Mouse (Mus musculus) liver, embryonic 16.5 days (tissue): Measurements from ENCODE around the gene Rnf208. TPM values are rescaled to one million over a fixed set of nuclear protein-coding genes. Genes with fewer than 3 reads are reported as not detected.

Experiments
- ATAC-seq: fragments of 200-750 bp; cut with Nextera tagmentation; 2 replicates; pipeline ENCODE4 v1.8.0; 2017; ENCODE audit warnings: low read depth, mild to moderate bottlenecking, moderate number of reproducible peaks, moderate library complexity
- H3K27ac ChIP-seq: fragments of 300-500 bp; sonication (generic); 2 replicates; pipeline ENCODE4 v1.5.1; 2014; ENCODE audit warnings: mild to moderate bottlenecking, low read length
- H3K27me3 ChIP-seq: fragments of 300-500 bp; sonication (generic); 2 replicates; pipeline ENCODE4 v1.6.1; 2014; ENCODE audit warnings: low read depth, low read length, mixed read lengths; ENCODE audit not compliant: control insufficient read depth, insufficient read depth
- H3K36me3 ChIP-seq: fragments of 300-500 bp; sonication (generic); 2 replicates; pipeline ENCODE4 v1.6.1; 2014; ENCODE audit warnings: mild to moderate bottlenecking; ENCODE audit not compliant: control insufficient read depth, insufficient read depth
- H3K4me1 ChIP-seq: fragments of 300-500 bp; sonication (generic); 2 replicates; pipeline ENCODE4 v1.6.1; 2014; ENCODE audit warnings: low read depth, low read length, mixed read lengths; ENCODE audit not compliant: control insufficient read depth
- H3K4me2 ChIP-seq: fragments of 300-500 bp; sonication (generic); 2 replicates; pipeline ENCODE4 v1.6.1; 2014; ENCODE audit warnings: low read depth, low read length, mixed read lengths
- H3K4me3 ChIP-seq: fragments of 300-500 bp; sonication (generic); 2 replicates; pipeline ENCODE4 v1.5.1; 2014; ENCODE audit warnings: low read depth, mild to moderate bottlenecking, low read length
- H3K9ac ChIP-seq: fragments of 300-500 bp; sonication (generic); 2 replicates; pipeline ENCODE4 v1.6.1; 2014; ENCODE audit warnings: low read depth, low read length
- H3K9me3 ChIP-seq: fragments of 300-500 bp; sonication (generic); replicated peaks from 2 replicates; pipeline ENCODE4 v1.6.1; 2016; ENCODE audit warnings: low read length; ENCODE audit not compliant: control insufficient read depth
- WGBS: fragments of 180-500 bp; shearing (Covaris S2); extraction: QIAGEN DNeasy Blood & Tissue Kit; methylation state at CpG from one replicate; pipeline ENCODE4 v1.1.7; 2014; ENCODE audit not compliant: insufficient replicate concordance; 5-methylcytosine and 5-hydroxymethylcytosine counted together
- polyA plus RNA-seq: library from polyadenylated mRNA; unstranded; fragments of >200 nt; fragmentation: Nextera tagmentation; extraction: Ambion mirVana; gene quantifications from 2 replicates; pipeline ENCODE4 v1.2.1, GENCODE M21; 2015

Gene Rnf208
- polyA plus RNA-seq, 1 experiment from 2014 or later: 0.77 TPM

GRCm38 (mm10) chr2:25228995-25229530 is 13.0 kb upstream of the Rnf208 start:
- ATAC-seq: no peak
- WGBS: 67% methylated on average over 6 of the region's 6 CpGs
- Histone ChIP-seq H3K9me3 (no peaks in the 10 kb centered on the region), H3K4me2 (peak overlapping the region; percentile 77), H3K27ac (no peak overlapping the region), H3K27me3 (no peaks in the 10 kb centered on the region; the same call in 1 of the 2 replicates), H3K4me3 (peak overlapping the region; percentile 54), H3K4me1 (peaks cover 17% of the 10 kb centered on the region), H3K36me3 (no peaks in the 10 kb centered on the region), H3K9ac (peak overlapping the region; percentile 37; the same call in 1 of the 2 replicates)

- Histone ChIP-seq H3K27me3 (no peaks in the 10 kb centered on the region; the same call in 1 of the 2 replicates), H3K4me3 (no peak overlapping the region), H3K9me3 (no peaks in the 10 kb centered on the region), H3K36me3 (no peaks in the 10 kb centered on the region), H3K4me1 (peaks cover 17% of the 10 kb centered on the region), H3K27ac (no peak overlapping the region), H3K4me2 (no peak overlapping the region), H3K9ac (no peak overlapping the region)
- no peak for ATAC-seq
- 64% methylated on average over 5 of the region's 5 CpGs for WGBS
These were observed 12.5 kb upstream of the Rnf208 start for GRCm38 (mm10) chr2:25229582-25229981.

GRCm38 (mm10) chr2:25230581-25230980 is 11.5 kb upstream of the Rnf208 start:
- no peaks in the 10 kb centered on the region for H3K9me3 ChIP-seq
- H3K36me3 ChIP-seq: no peaks in the 10 kb centered on the region
- no peak overlapping the region for H3K4me2 ChIP-seq
- H3K27me3 ChIP-seq: no peaks in the 10 kb centered on the region; the same call in 1 of the 2 replicates
- no peak overlapping the region for H3K4me3 ChIP-seq
- no peak overlapping the region for H3K27ac ChIP-seq
- H3K9ac ChIP-seq: no peak overlapping the region
- peaks cover 14% of the 10 kb centered on the region for H3K4me1 ChIP-seq
- no peak for ATAC-seq
- 78% methylated on average over 7 of the region's 7 CpGs for WGBS

- no peak overlapping the region for H3K27ac ChIP-seq
- H3K9ac ChIP-seq: no peak overlapping the region
- no peaks in the 10 kb centered on the region for H3K36me3 ChIP-seq
- H3K4me2 ChIP-seq: no peak overlapping the region
- no peaks in the 10 kb centered on the region for H3K9me3 ChIP-seq
- H3K27me3 ChIP-seq: no peaks in the 10 kb centered on the region; the same call in 1 of the 2 replicates
- peaks cover 10% of the 10 kb centered on the region for H3K4me1 ChIP-seq
- no peak for ATAC-seq
- 63% methylated on average over 12 of the region's 12 CpGs for WGBS
- H3K4me3 ChIP-seq: no peak overlapping the region
These were observed 11.0 kb upstream of the Rnf208 start for GRCm38 (mm10) chr2:25231038-25231437.

- no peaks in the 10 kb centered on the region for H3K36me3 ChIP-seq
- peaks cover 6% of the 10 kb centered on the region for H3K4me1 ChIP-seq
- 7% methylated on average over 4 of the region's 4 CpGs for WGBS
- no peak overlapping the region for H3K4me3 ChIP-seq
- no peaks in the 10 kb centered on the region for H3K9me3 ChIP-seq
- H3K4me2 ChIP-seq: no peak overlapping the region
- H3K27me3 ChIP-seq: no peaks in the 10 kb centered on the region; the same call in 1 of the 2 replicates
- H3K9ac ChIP-seq: no peak overlapping the region
- H3K27ac ChIP-seq: no peak overlapping the region
- ATAC-seq: no peak
These were observed 8.6 kb upstream of the Rnf208 start for GRCm38 (mm10) chr2:25233421-25233820.

GRCm38 (mm10) chr2:25234050-25234449 is 8.0 kb upstream of the Rnf208 start, which contains the start of gene Slc34a3:
Slc34a3 (minus strand) TSS chr2:25234364.
- no peak within 1 kb of the TSS for H3K27ac ChIP-seq
- no peak for ATAC-seq
- H3K27me3 ChIP-seq: no peaks in the 10 kb centered on the region; the same call in 1 of the 2 replicates
- H3K9ac ChIP-seq: no peak within 1 kb of the TSS
- no peak within 1 kb of the TSS for H3K4me3 ChIP-seq
- no peaks in the 10 kb centered on the region for H3K9me3 ChIP-seq
- no peak within 1 kb of the TSS for H3K4me2 ChIP-seq
- H3K36me3 ChIP-seq: no peaks in the 10 kb centered on the region
- WGBS: 63% methylated on average over 3 of the region's 3 CpGs
- peaks cover under 1% of the 10 kb centered on the region; the same call in 1 of the 2 replicates for H3K4me1 ChIP-seq

GRCm38 (mm10) chr2:25234551-25235220 is 7.4 kb upstream of the Rnf208 start:
- ATAC-seq: no peak

GRCm38 (mm10) chr2:25236614-25237013 is 5.4 kb upstream of the Rnf208 start, which contains the start of gene Rnf224:
Rnf224 (minus strand) TSS chr2:25236787.
- Histone ChIP-seq H3K4me2 (no peak within 1 kb of the TSS), H3K36me3 (no peaks in the 10 kb centered on the region), H3K4me1 (peaks cover 10% of the 10 kb centered on the region), H3K27ac (no peak within 1 kb of the TSS), H3K4me3 (no peak within 1 kb of the TSS), H3K27me3 (peaks cover 11% of the 10 kb centered on the region), H3K9me3 (no peaks in the 10 kb centered on the region), H3K9ac (no peak within 1 kb of the TSS)
- ATAC-seq: no peak
- WGBS: 35% methylated on average over 8 of the region's 8 CpGs

More at GRCm38 (mm10) chr2:25234551-25235220, 7.4 kb upstream of the Rnf208 start:
- Histone ChIP-seq H3K9me3 (no peaks in the 10 kb centered on the region), H3K27ac (no peak overlapping the region), H3K4me3 (no peak overlapping the region), H3K4me2 (no peak overlapping the region), H3K36me3 (no peaks in the 10 kb centered on the region), H3K27me3 (no peaks in the 10 kb centered on the region; the same call in 1 of the 2 replicates), H3K4me1 (no peaks in the 10 kb centered on the region), H3K9ac (no peak overlapping the region)
- 38% methylated on average over 5 of the region's 5 CpGs for WGBS

GRCm38 (mm10) chr2:25237522-25237921 is 4.5 kb upstream of the Rnf208 start:
- WGBS: 40% methylated on average over 4 of the region's 4 CpGs
- Histone ChIP-seq H3K27ac (no peak overlapping the region), H3K36me3 (no peaks in the 10 kb centered on the region), H3K4me1 (peaks cover 19% of the 10 kb centered on the region), H3K9ac (no peak overlapping the region), H3K27me3 (peaks cover 20% of the 10 kb centered on the region), H3K4me2 (no peak overlapping the region), H3K9me3 (no peaks in the 10 kb centered on the region), H3K4me3 (no peak overlapping the region)
- ATAC-seq: no peak
